Mouse (Mus musculus): ENCODE measurements around the gene Hist1h2ao. TPM values are rescaled to one million over a fixed set of nuclear protein-coding genes. Genes with fewer than 3 reads are reported as not detected.
"Not testable (repeated sequence)": the region's sequence is repeated elsewhere in the genome, so short reads cannot be mapped to it uniquely, and the experiment has no call there.

Hist1h2ao gene
- polyA plus RNA-seq, 1 experiment: not detected

GRCm38 (mm10) chr13:21783255-21783617 is 27.0 kb upstream of the Hist1h2ao start, which contains the start of gene Hist1h3i:
TSS of gene Hist1h3i (minus strand) at chr13:21783370.
- Histone ChIP-seq H3K27ac (ENCODE audit: control insufficient read depth, insufficient read depth, low read depth, low read length) (peak within 1 kb of the TSS; percentile 25; the same call in 1 of the 2 replicates), H3K36me3 (ENCODE audit: control insufficient read depth, insufficient read depth, low read length) (no peaks in the 10 kb centered on the region), H3K4me3 (ENCODE audit: control insufficient read depth, low read depth, low read length) (peak within 1 kb of the TSS; percentile 36), H3K4me1 (ENCODE audit: control insufficient read depth, insufficient read depth, low read length) (peaks cover 17% of the 10 kb centered on the region), H3K27me3 (ENCODE audit: control insufficient read depth, insufficient read depth, low read length) (peaks cover 2% of the 10 kb centered on the region; the same call in 1 of the 2 replicates)
- TF ChIP-seq POLR2A (IDR thresholded peaks at IDR 0.05; ENCODE audit: control insufficient read depth, low read depth, low read length) (no peak), CTCF (IDR thresholded peaks at IDR 0.05; ENCODE audit: control insufficient read depth, insufficient read depth, insufficient replicate concordance, low read depth, low read length) (no peak)

GRCm38 (mm10) chr13:21783734-21784161 is 26.5 kb upstream of the Hist1h2ao start:
- Histone ChIP-seq H3K36me3 (ENCODE audit: control insufficient read depth, insufficient read depth, low read length) (no peaks in the 10 kb centered on the region), H3K27ac (ENCODE audit: control insufficient read depth, insufficient read depth, low read depth, low read length) (no peak overlapping the region), H3K27me3 (ENCODE audit: control insufficient read depth, insufficient read depth, low read length) (peaks cover 2% of the 10 kb centered on the region; the same call in 1 of the 2 replicates), H3K4me1 (ENCODE audit: control insufficient read depth, insufficient read depth, low read length) (peaks cover 17% of the 10 kb centered on the region), H3K4me3 (ENCODE audit: control insufficient read depth, low read depth, low read length) (no peak overlapping the region)
- TF ChIP-seq CTCF (IDR thresholded peaks at IDR 0.05; ENCODE audit: control insufficient read depth, insufficient read depth, insufficient replicate concordance, low read depth, low read length): no peak
- TF ChIP-seq POLR2A (IDR thresholded peaks at IDR 0.05; ENCODE audit: control insufficient read depth, low read depth, low read length): no peak

GRCm38 (mm10) chr13:21784311-21784710 is 26.0 kb upstream of the Hist1h2ao start:
- no peaks in the 10 kb centered on the region for H3K36me3 ChIP-seq (ENCODE audit: control insufficient read depth, insufficient read depth, low read length)
- no peak for TF ChIP-seq POLR2A (IDR thresholded peaks at IDR 0.05; ENCODE audit: control insufficient read depth, low read depth, low read length)
- no peak for TF ChIP-seq CTCF (IDR thresholded peaks at IDR 0.05; ENCODE audit: control insufficient read depth, insufficient read depth, insufficient replicate concordance, low read depth, low read length)
- H3K4me3 ChIP-seq (ENCODE audit: control insufficient read depth, low read depth, low read length): no peak overlapping the region
- H3K27me3 ChIP-seq (ENCODE audit: control insufficient read depth, insufficient read depth, low read length): peaks cover 2% of the 10 kb centered on the region; the same call in 1 of the 2 replicates
- H3K27ac ChIP-seq (ENCODE audit: control insufficient read depth, insufficient read depth, low read depth, low read length): no peak overlapping the region
- peaks cover 13% of the 10 kb centered on the region for H3K4me1 ChIP-seq (ENCODE audit: control insufficient read depth, insufficient read depth, low read length)

- H3K27me3 ChIP-seq (ENCODE audit: control insufficient read depth, insufficient read depth, low read length): no peaks in the 10 kb centered on the region
- peaks cover 7% of the 10 kb centered on the region for H3K4me1 ChIP-seq (ENCODE audit: control insufficient read depth, insufficient read depth, low read length)
- TF ChIP-seq CTCF (IDR thresholded peaks at IDR 0.05; ENCODE audit: control insufficient read depth, insufficient read depth, insufficient replicate concordance, low read depth, low read length) (no peak), POLR2A (IDR thresholded peaks at IDR 0.05; ENCODE audit: control insufficient read depth, low read depth, low read length) (no peak)
- H3K27ac ChIP-seq (ENCODE audit: control insufficient read depth, insufficient read depth, low read depth, low read length): peak overlapping the region; percentile 74
- no peaks in the 10 kb centered on the region for H3K36me3 ChIP-seq (ENCODE audit: control insufficient read depth, insufficient read depth, low read length)
- peak overlapping the region; percentile 73 for H3K4me3 ChIP-seq (ENCODE audit: control insufficient read depth, low read depth, low read length)
Measured at GRCm38 (mm10) chr13:21786189-21786898, 23.9 kb upstream of the Hist1h2ao start.

GRCm38 (mm10) chr13:21786899-21787629 is 23.2 kb upstream of the Hist1h2ao start, which contains the start of the genes Hist1h2an and Hist1h2bp:
TSS of gene Hist1h2an (minus strand) at chr13:21787218.
TSS of gene Hist1h2bp (plus strand) at chr13:21787461.
- peak; percentile 63; the same call in 1 of the 2 replicates for TF ChIP-seq POLR2A (IDR thresholded peaks at IDR 0.05; ENCODE audit: control insufficient read depth, low read depth, low read length)
- not testable (repeated sequence) for H3K36me3 ChIP-seq (ENCODE audit: control insufficient read depth, insufficient read depth, low read length); H3K27me3 ChIP-seq (ENCODE audit: control insufficient read depth, insufficient read depth, low read length); H3K4me1 ChIP-seq (ENCODE audit: control insufficient read depth, insufficient read depth, low read length)
- Histone ChIP-seq H3K27ac (ENCODE audit: control insufficient read depth, insufficient read depth, low read depth, low read length) (peak within 1 kb of the TSS; percentile 84), H3K4me3 (ENCODE audit: control insufficient read depth, low read depth, low read length) (peak within 1 kb of the TSS; percentile 88)

GRCm38 (mm10) chr13:21787760-21788593 is 22.3 kb upstream of the Hist1h2ao start:
- Histone ChIP-seq H3K27me3 (ENCODE audit: control insufficient read depth, insufficient read depth, low read length) (no peaks in the 10 kb centered on the region), H3K27ac (ENCODE audit: control insufficient read depth, insufficient read depth, low read depth, low read length) (peak overlapping the region; percentile 58), H3K36me3 (ENCODE audit: control insufficient read depth, insufficient read depth, low read length) (no peaks in the 10 kb centered on the region), H3K4me1 (ENCODE audit: control insufficient read depth, insufficient read depth, low read length) (peaks cover 4% of the 10 kb centered on the region), H3K4me3 (ENCODE audit: control insufficient read depth, low read depth, low read length) (peak overlapping the region; percentile 67)
- TF ChIP-seq CTCF (IDR thresholded peaks at IDR 0.05; ENCODE audit: control insufficient read depth, insufficient read depth, insufficient replicate concordance, low read depth, low read length) (no peak), POLR2A (IDR thresholded peaks at IDR 0.05; ENCODE audit: control insufficient read depth, low read depth, low read length) (no peak)
